Mouse (Mus musculus) spleen, postnatal 4 days (tissue): ENCODE measurements around the gene Slc38a6.

Source experiments
- DNase-seq, 2 experiments: peaks; one replicate each; pipeline ENCODE4 v3.0.0; 2022; ENCODE audit warnings: low spot score in 2 of 2

The Slc38a6 gene

GRCm38 (mm10) chr12:73286287-73287092 is at the start of gene Slc38a6, which contains the start of gene Trmt5:
TSS of gene Slc38a6 (plus strand) at chr12:73286779.
TSS of gene Trmt5 (minus strand) at chr12:73286710.
- peak; percentile 85 to 91 for DNase-seq

GRCm38 (mm10) chr12:73241960-73242359 is 44.6 kb upstream of the Slc38a6 start:
- no peak for DNase-seq

DNA sequence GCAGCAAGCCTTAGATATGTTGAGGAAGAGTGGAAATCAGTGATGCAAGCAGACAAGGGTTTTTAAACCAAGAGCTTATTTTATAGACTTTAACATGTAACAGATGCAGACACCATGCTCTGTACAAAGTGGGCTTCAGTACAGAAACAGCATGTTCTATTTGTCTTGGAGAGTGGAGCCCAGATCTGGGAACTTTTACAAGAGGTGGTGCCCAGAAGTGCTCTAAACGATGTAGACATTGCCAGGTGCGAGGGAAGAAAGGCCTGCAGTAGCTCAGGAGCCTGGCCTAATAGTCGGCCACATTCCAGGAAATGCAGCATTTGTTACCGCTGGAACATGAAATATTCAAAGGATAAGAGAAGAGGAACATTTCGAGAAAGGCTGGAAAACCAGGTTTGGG is 40.9 kb upstream of the Slc38a6 start:
- no peak for DNase-seq

GRCm38 (mm10) chr12:73255006-73255405 is 31.6 kb upstream of the Slc38a6 start:
- DNase-seq, result no peak

- no peak for DNase-seq
These were observed 27.3 kb upstream of the Slc38a6 start for GRCm38 (mm10) chr12:73259269-73259668.

DNA sequence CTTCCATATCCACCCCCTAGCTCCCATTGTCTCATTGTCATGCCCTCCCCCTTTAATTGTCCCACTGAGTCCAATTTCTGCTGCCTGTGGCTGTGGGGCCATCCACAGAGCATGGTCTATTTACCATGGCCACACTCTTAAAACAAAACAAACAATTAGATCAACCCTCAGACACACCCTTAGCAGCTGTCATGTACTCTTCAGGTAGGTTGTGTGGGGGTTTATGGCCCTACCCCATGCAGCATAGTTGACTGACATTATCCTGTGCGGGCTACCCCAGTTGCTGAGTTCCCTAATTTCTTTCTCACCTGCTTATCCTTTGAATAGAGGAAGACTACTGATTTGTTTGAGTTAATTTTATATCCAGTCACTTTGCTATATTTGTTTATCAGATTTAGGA is 26.2 kb upstream of the Slc38a6 start:
- no peak for DNase-seq

GRCm38 (mm10) chr12:73265381-73265978 is 21.1 kb upstream of the Slc38a6 start:
- no peak for DNase-seq

DNA sequence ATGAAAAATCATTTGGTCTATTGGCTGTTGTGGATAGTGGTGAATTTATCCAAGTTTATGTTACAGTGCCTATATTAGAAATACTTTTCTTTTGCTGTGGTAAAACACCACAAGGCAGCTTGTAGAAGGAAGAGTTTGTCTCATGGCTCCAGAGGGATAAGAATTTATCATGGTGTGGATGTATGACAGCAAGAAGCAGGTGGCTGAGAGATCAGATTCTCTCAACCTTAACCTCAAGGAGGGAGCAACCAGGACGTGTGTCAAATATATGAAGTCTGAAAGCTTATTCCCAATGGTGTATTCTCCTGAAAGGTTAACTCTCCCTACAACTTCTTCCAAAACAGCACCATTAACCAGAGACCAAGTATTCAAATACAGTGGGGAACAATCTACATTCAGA is 20.0 kb upstream of the Slc38a6 start:
- no peak for DNase-seq

- DNase-seq, result no peak
These were observed 18.1 kb upstream of the Slc38a6 start for GRCm38 (mm10) chr12:73268497-73268896.

DNA sequence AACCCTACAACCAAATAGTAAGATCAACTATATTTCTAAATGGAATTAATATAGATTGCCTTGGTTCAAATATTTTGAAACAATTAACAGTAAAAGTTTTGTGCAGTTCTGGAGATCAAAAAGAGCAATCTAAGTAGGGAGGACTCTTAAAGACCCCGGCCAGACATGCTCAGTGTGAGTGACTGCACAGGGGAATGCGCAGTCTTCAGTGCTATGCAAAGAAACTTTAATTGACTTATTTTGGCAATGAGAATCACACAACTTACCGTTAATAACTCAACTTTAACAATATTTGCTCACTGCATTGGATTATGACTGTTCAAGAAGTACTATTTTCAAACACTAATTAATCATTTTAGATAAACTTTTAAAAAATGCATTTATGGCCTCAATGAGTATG is 17.0 kb upstream of the Slc38a6 start:
- no peak for DNase-seq

GRCm38 (mm10) chr12:73269933-73270332 is 16.6 kb upstream of the Slc38a6 start:
- DNase-seq, result no peak

- no peak for DNase-seq
These were observed 11.7 kb upstream of the Slc38a6 start for GRCm38 (mm10) chr12:73274921-73275320.

GRCm38 (mm10) chr12:73287609-73288008 is 1.0 kb downstream of the Slc38a6 start:
- DNase-seq, result no peak

DNA sequence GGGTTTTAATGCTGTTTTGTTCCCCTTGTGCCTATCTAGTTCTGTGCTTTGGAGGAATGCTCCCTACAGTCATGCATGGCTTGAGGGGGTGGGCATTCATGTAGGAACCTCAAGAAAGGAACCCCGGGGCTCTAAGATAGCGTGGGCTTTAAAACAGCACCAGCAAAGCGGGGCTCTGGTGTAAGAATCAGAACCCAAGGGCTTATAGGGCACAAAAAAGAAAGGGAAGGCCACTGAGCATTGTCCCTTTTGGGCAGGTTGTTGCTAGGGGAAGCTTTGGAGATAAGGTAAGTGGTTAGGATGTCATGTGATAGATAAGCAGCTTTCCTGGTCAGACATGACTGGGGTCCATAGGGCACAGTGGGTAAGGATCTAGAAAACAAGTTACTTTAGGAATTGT is 2.0 kb downstream of the Slc38a6 start:
- no peak for DNase-seq

- no peak for DNase-seq
These were observed 8.3 kb downstream of the Slc38a6 start for GRCm38 (mm10) chr12:73294884-73295283.

GRCm38 (mm10) chr12:73295505-73296140 is 9.0 kb downstream of the Slc38a6 start:
- no peak for DNase-seq

DNA sequence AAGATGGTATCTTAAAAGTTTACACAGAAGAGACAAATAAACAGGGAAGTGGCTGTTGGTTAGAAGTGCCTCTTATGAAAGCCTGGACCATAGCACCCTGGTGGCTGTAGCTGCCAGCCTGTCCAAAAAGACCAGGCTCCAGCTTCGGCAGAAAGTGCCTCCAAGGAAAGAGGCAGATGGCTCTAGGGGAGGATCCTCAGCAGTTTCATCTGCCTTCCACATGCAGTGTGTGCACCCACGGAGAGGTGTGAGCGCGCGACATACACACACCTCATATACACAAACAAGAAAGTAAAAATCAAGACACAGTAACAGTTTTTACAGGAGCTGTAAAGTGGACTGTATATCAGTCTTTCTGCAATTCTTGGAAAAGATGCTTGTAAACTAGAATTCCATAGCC is 12.0 kb downstream of the Slc38a6 start:
- DNase-seq, result no peak

DNA sequence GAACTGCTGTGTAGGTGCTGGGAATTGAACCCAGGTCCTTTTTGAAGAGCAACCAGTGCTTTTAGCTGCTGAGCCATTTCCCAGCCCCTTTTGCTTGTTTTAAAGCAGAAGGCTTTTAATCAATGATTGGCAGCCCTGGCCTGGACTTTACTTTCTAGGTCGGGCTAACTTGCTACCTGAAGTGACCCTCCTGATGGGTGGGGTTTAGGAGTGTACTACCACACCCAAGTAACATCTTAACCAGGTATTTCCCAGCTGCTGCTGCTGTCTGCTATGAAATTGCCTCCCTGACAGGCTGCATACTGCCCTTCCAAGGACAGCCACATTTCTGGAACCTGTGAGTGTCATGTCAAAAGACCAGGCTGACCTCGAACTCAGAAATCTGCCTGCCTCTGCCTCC is 14.0 kb downstream of the Slc38a6 start:
- no peak for DNase-seq

DNA sequence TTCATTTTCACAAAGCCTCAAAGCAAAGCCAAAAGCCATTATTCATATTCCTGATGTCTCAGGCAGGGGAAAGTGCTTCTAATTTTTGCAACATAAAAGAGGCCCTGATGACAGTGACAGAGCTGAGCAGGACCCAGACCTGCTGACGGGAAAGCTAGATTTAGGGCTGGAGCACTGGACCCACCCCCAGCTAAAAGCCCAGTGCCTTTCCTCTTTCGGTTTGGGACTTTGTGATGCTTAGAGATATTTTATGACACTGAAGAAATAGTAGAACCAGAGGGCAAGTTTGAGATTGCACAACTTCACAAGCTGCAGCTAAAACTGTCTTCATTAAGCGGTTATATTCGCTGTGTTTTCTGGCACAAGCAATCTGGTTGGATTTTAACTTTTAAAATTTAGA is 18.1 kb downstream of the Slc38a6 start:
- DNase-seq, result no peak

GRCm38 (mm10) chr12:73307750-73308149 is 21.2 kb downstream of the Slc38a6 start:
- DNase-seq, result no peak

DNA sequence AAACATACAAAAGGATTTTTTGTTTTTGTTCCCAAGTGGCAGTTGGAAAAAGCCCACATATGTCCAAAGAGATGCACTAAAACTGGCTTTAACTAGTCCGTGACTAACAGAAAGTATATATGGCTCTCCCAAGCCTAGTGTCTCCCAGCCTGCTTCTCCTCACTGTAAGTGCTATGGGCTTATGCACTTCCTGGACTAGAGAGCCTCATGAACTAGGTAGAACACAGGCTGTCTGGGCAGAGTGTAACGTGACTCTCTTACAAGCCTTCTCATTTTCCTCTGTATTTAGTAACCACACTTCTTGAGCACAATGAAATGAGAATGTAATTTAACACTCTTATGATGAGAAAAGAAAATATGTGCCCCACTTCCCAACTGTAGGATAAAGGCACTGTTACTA is 22.1 kb downstream of the Slc38a6 start:
- DNase-seq, result no peak

DNA sequence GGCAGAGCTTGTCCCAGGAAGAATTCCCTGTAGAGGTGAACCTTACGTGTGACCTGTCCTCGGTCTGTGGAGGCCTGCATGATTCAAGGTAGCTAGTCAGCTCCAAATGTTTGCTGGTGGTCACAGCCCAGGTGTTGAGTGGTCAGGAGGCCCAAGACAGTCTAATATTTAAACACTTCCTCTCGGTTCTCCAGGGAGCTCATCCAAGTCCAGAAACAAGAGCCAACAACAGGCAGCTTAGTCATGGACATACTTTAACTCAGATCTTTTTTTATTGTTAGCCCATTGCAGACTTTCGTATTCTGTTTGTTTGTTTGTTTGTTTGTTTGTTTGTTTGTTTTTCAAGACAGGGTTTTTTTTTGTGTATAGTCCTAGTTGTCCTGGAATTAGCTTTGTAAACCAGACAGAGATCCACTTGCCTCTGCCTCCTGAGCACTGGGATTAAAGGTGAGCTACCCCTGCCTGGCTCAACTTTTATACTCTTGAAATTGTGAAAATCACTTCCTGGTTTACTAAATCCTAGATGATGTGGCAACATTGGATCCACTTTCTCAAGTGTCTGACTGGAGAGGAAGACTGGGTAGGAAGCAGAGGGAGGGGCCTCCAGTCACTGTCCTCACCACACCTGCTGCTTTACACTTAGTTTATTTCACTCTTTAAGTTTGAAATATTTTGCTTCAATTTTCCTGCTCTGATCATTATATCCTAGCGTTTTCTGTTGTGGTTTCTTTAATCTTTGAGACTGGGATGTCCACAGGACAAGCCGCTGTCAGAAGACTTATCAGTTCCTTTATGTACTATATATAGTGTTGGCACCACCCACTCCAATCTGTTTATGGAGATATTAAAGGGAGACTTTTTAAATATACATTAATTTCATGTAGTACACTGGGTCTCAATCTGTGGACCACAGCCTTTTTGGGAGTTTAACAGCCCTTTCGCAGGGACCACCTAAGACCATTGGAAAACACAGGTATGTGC is 31.4 kb downstream of the Slc38a6 start:
- DNase-seq, result no peak
